Mouse (Mus musculus) forebrain, embryonic 14.5 days (tissue): Measurements from ENCODE around the gene Bace1. TPM values are rescaled to one million over a fixed set of nuclear protein-coding genes. Genes with fewer than 3 reads are reported as not detected.

Experiments
- ATAC-seq: fragments of 200-750 bp; cut with Nextera tagmentation; 2 replicates; pipeline ENCODE4 v1.8.0; 2017; ENCODE audit warnings: mild to moderate bottlenecking, moderate library complexity
- DNase-seq: peaks from one replicate; pipeline ENCODE4 v3.0.0-alpha.2; 2015; ENCODE audit warnings: low spot score
- H3K27ac ChIP-seq: fragments of 300-500 bp; sonication (generic); 2 replicates; pipeline ENCODE4 v1.5.1; 2014; ENCODE audit warnings: low read depth, mild to moderate bottlenecking, control low read depth, low read length, moderate library complexity
- H3K27me3 ChIP-seq: fragments of 300-500 bp; sonication (generic); replicated peaks from 2 replicates; pipeline ENCODE4 v1.6.1; 2014; ENCODE audit warnings: low read length, control low read depth, mixed read lengths; ENCODE audit not compliant: control insufficient read depth, insufficient read depth
- H3K36me3 ChIP-seq: fragments of 300-500 bp; sonication (generic); 2 replicates; pipeline ENCODE4 v1.6.1; 2014; ENCODE audit warnings: low read length, control low read depth; ENCODE audit not compliant: control insufficient read depth, insufficient read depth
- H3K4me1 ChIP-seq: fragments of 300-500 bp; sonication (generic); 2 replicates; pipeline ENCODE4 v1.6.1; 2014; ENCODE audit warnings: antibody characterized with exemption, low read length, control low read depth; ENCODE audit not compliant: control insufficient read depth, insufficient read depth
- H3K4me2 ChIP-seq: fragments of 300-500 bp; sonication (generic); 2 replicates; pipeline ENCODE4 v1.6.1; 2014; ENCODE audit warnings: mild to moderate bottlenecking, control low read depth, low read length
- H3K4me3 ChIP-seq: fragments of 300-500 bp; sonication (generic); 2 replicates; pipeline ENCODE4 v1.5.1; 2014; ENCODE audit warnings: low read depth, low read length, control low read depth
- H3K9ac ChIP-seq: fragments of 300-500 bp; sonication (generic); 2 replicates; pipeline ENCODE4 v1.6.1; 2014; ENCODE audit warnings: mild to moderate bottlenecking, low read length, control low read depth, moderate library complexity
- H3K9me3 ChIP-seq: fragments of 300-500 bp; sonication (generic); replicated peaks from 2 replicates; pipeline ENCODE4 v1.6.1; 2016; ENCODE audit warnings: low read length, control low read depth, mixed read lengths; ENCODE audit not compliant: control insufficient read depth
- WGBS: fragments of 180-500 bp; shearing (Covaris S2); extraction: QIAGEN DNeasy Blood & Tissue Kit; methylation state at CpG from one replicate; pipeline ENCODE4 v1.1.7; 2014; 5-methylcytosine and 5-hydroxymethylcytosine counted together
- polyA plus RNA-seq: library from polyadenylated mRNA; unstranded; fragments of >200 nt; fragmentation: Nextera tagmentation; extraction: Ambion mirVana; gene quantifications from 2 replicates; pipeline ENCODE4 v1.2.1, GENCODE M21; 2014

Gene Bace1
- polyA plus RNA-seq, 1 experiment from 2014 or later: 26.7 TPM

GRCm38 (mm10) chr9:45803070-45803774 is 35.2 kb upstream of the Bace1 start:
- peaks cover 22% of the 10 kb centered on the region for H3K36me3 ChIP-seq

GRCm38 (mm10) chr9:45806847-45807246 is 31.5 kb upstream of the Bace1 start:
- no peaks in the 10 kb centered on the region for H3K9me3 ChIP-seq
- H3K36me3 ChIP-seq: peaks cover 25% of the 10 kb centered on the region
- 97% methylated on average over 11 of the region's 11 CpGs for WGBS
- no peaks in the 10 kb centered on the region for H3K4me1 ChIP-seq
- H3K27me3 ChIP-seq: no peaks in the 10 kb centered on the region
- DNase-seq: no peak
- no peak overlapping the region for H3K4me3 ChIP-seq
- H3K4me2 ChIP-seq: no peak overlapping the region
- 0 out of 2 replicates have a peak overlapping the region, but pooled peaks have one; percentile 5 for H3K9ac ChIP-seq
- ATAC-seq: no peak
- H3K27ac ChIP-seq: no peak overlapping the region

More at GRCm38 (mm10) chr9:45803070-45803774, 35.2 kb upstream of the Bace1 start:
- H3K9ac ChIP-seq: no peak overlapping the region
- no peak overlapping the region for H3K4me3 ChIP-seq
- 90% methylated on average over 21 of the region's 21 CpGs for WGBS
- ATAC-seq (no peak), DNase-seq (no peak)
- H3K27ac ChIP-seq: no peak overlapping the region
- H3K4me2 ChIP-seq: no peak overlapping the region
- H3K9me3 ChIP-seq: no peaks in the 10 kb centered on the region
- H3K4me1 ChIP-seq: peaks cover 11% of the 10 kb centered on the region
- H3K27me3 ChIP-seq: no peaks in the 10 kb centered on the region

GRCm38 (mm10) chr9:45807337-45807736 is 31.0 kb upstream of the Bace1 start:
- no peak overlapping the region for H3K4me2 ChIP-seq
- ATAC-seq (no peak), DNase-seq (no peak)
- H3K9ac ChIP-seq: no peak overlapping the region
- peaks cover 25% of the 10 kb centered on the region for H3K36me3 ChIP-seq
- no peaks in the 10 kb centered on the region for H3K9me3 ChIP-seq
- H3K4me1 ChIP-seq: no peaks in the 10 kb centered on the region
- no peak overlapping the region for H3K27ac ChIP-seq
- no peaks in the 10 kb centered on the region for H3K27me3 ChIP-seq
- no peak overlapping the region for H3K4me3 ChIP-seq
- WGBS: 90% methylated on average over 11 of the region's 11 CpGs

- Histone ChIP-seq H3K27me3 (no peaks in the 10 kb centered on the region), H3K4me3 (no peak overlapping the region), H3K9me3 (no peaks in the 10 kb centered on the region), H3K27ac (no peak overlapping the region), H3K4me2 (no peak overlapping the region), H3K36me3 (peaks cover 25% of the 10 kb centered on the region), H3K4me1 (no peaks in the 10 kb centered on the region), H3K9ac (no peak overlapping the region)
- 89% methylated on average over 8 of the region's 8 CpGs for WGBS
- ATAC-seq (no peak), DNase-seq (no peak)
Observed at GRCm38 (mm10) chr9:45807761-45808160, 30.6 kb upstream of the Bace1 start.

DNA sequence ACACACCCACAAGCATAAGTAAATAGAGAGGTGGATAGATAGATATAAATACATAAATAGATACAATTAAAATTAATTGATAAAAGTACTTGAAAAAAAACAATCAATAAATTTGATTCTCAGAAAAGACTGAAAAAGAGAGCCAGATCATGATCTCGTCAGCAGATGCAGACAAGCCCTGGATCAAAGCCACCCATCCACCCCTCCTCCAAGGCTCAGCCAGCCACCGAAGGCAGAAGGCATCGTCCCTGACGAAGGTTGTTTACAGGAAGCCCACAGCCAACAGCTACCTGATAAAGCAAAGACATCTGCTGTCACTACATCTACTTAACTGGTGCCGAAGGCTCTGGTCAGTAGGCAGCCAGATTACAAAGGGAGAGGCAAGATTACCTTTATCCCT is 26.4 kb upstream of the Bace1 start:
- Histone ChIP-seq H3K4me3 (no peak overlapping the region), H3K9me3 (no peaks in the 10 kb centered on the region), H3K27me3 (no peaks in the 10 kb centered on the region), H3K27ac (no peak overlapping the region), H3K9ac (no peak overlapping the region), H3K4me2 (no peak overlapping the region), H3K36me3 (peaks cover 19% of the 10 kb centered on the region; the same call in 1 of the 2 replicates), H3K4me1 (peaks cover 4% of the 10 kb centered on the region; the same call in 1 of the 2 replicates)
- WGBS: 60% methylated on average over 5 of the region's 5 CpGs
- DNase-seq: no peak
- ATAC-seq: no peak

GRCm38 (mm10) chr9:45815113-45815512 is 23.3 kb upstream of the Bace1 start:
- Histone ChIP-seq H3K9ac (no peak overlapping the region), H3K27me3 (no peaks in the 10 kb centered on the region), H3K4me3 (no peak overlapping the region), H3K4me1 (peaks cover 4% of the 10 kb centered on the region; the same call in 1 of the 2 replicates), H3K27ac (peak overlapping the region; percentile 23; the same call in 1 of the 2 replicates), H3K9me3 (no peaks in the 10 kb centered on the region), H3K4me2 (no peak overlapping the region), H3K36me3 (peaks cover 15% of the 10 kb centered on the region; the same call in 1 of the 2 replicates)
- 52% methylated on average over 9 of the region's 9 CpGs for WGBS
- peak; percentile 60; the same call in 1 of the 2 replicates for ATAC-seq
- DNase-seq: peak; percentile 87

DNA sequence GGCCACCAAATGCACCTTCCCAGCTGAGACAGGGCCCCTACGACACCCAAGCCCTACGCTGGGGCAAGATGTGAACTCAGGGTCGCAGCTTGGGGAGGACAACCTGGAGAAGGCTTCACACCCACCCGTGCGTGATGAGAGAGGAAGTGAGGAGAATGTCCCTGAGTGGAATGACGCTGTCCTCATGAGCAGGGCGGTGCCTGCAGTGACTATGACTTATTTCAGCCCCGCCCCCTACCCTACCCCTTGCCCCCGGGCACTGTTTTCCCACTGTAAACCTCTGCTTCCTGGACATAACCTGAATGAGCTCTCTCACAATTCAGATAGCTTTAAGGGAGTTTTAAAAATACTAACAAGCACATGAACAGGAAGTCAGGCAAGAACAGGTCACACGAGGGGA is 22.9 kb upstream of the Bace1 start:
- H3K9ac ChIP-seq: no peak overlapping the region
- peak overlapping the region; percentile 23; the same call in 1 of the 2 replicates for H3K27ac ChIP-seq
- no peaks in the 10 kb centered on the region for H3K9me3 ChIP-seq
- WGBS: 91% methylated on average over 10 of the region's 10 CpGs
- H3K27me3 ChIP-seq: no peaks in the 10 kb centered on the region
- no peak overlapping the region for H3K4me3 ChIP-seq
- no peak for ATAC-seq
- H3K4me1 ChIP-seq: peaks cover 4% of the 10 kb centered on the region; the same call in 1 of the 2 replicates
- no peak overlapping the region for H3K4me2 ChIP-seq
- DNase-seq: no peak
- peaks cover 15% of the 10 kb centered on the region; the same call in 1 of the 2 replicates for H3K36me3 ChIP-seq

DNA sequence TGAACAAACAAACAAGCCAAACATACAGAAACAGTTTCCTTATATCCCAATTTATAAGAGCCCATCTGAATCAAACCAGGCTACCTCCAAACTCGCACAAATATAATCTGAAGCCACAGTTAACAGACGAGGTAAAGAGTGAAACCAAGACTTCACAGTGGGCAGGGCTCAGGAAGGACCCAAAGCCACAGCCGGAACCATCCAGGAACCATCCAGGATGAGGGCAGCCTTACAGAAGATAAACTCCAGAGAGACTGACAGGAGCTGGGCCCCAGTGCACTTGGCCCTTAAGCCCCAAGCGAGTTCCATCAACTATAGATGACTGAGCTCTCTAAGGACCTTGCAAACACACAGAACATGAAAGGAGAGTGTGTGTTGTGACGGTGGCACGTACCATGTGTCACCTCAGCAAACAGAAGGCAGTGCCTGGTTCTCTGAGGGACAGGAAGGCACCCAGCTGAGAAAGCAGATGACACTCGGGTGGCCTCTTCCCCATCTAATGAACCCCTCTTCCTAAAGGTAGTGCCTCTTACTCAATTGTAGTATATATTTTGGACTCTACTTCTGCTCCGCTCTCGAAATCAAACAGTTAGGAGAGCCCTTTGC is 19.9 kb upstream of the Bace1 start:
- Histone ChIP-seq H3K9ac (no peak overlapping the region), H3K4me2 (no peak overlapping the region), H3K36me3 (peaks cover 27% of the 10 kb centered on the region; the same call in 1 of the 2 replicates), H3K4me1 (peaks cover 4% of the 10 kb centered on the region; the same call in 1 of the 2 replicates), H3K27me3 (no peaks in the 10 kb centered on the region), H3K4me3 (no peak overlapping the region), H3K27ac (no peak overlapping the region), H3K9me3 (no peaks in the 10 kb centered on the region)
- ATAC-seq (no peak), DNase-seq (no peak)
- 90% methylated on average over 9 of the region's 9 CpGs for whole genome bisulfite sequencing
